11 mouse cellular contexts compared by ENCODE assay signal in the genomic region with DNA sequence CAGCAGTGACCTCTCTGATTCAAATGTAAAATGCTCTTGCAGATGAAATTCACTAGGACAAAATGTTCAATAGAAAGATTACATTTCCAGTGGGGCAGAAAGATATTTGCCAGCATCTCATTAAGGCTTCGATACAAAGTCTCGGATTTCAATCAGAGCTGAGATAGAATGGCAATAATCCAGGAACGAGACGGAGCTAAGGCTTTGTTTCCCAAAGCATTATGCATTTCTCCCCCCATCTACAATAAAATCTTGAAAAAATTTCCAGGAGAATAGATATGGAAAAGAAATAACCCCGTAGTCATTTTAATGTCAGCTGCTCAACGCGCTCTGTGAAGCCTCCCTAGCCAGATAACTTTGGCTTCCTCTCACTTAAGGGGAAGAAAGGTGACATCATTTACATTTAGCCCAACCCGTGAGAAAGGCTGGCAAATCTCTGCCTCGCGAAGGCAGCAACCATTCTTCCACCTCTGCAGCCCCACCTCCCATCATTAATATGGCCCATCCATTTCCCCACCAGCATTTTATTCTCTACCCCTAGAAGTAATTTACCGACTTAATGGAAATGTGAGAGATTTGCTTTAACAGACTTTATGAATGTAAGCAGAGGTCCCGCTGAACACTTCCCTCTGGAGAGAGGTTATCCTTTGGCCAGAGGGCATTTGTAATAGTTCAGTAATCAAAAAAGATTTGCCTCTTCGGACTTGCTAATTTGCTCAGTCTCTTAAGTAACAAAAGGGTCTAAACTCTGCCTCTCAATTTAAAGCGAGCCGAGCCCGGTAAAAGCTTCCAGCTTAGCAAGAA. TPM values are rescaled to one million over a fixed set of nuclear protein-coding genes. Genes with fewer than 3 reads are reported as not detected.
DNase-seq lines count a peak whose midpoint lies in the region; ATAC-seq and TF ChIP-seq lines count a peak whose summit lies in the region.
"Had no signal": no experiment of that assay in that cellular context is flagged by ENCODE, and none has a peak within 500 bp of the region (broad histone marks: within the 10 kb centered on the region; RNA-seq: fewer than 3 reads in every experiment).

No protein-coding gene starts in this region.

- H3K4me2 ChIP-seq in heart, embryonic 16.5 days (ENCODE audit: low read depth, low read length) = peak overlapping the region; percentile 38
- H3K4me2 ChIP-seq in forebrain, embryonic 13.5 days = peak overlapping the region; percentile 59
- peak overlapping the region; percentile 50 for H3K4me2 ChIP-seq in midbrain, embryonic 12.5 days (replicated peaks)

- no peak overlapping the region for H3K27ac ChIP-seq in heart, embryonic 16.5 days (ENCODE audit: low read length)
- H3K27ac ChIP-seq in forebrain, embryonic 13.5 days = peak overlapping the region; percentile 53
- peak overlapping the region; percentile 52; the same call in 1 of the 2 replicates for H3K27ac ChIP-seq in midbrain, embryonic 12.5 days (replicated peaks)
- no peak overlapping the region for H3K27ac ChIP-seq in cerebellum, adult 2 months (ENCODE audit: insufficient read depth, low read length)
- H3K27ac ChIP-seq: macrophage had no signal

- DNase-seq in heart, postnatal 4 days = no peak
- peak; percentile 21 for DNase-seq in R1 (ENCODE audit: low read depth, low spot score)
- DNase-seq in cerebellum, adult 2 months = no peak
- no peak for DNase-seq in cerebellum, adult 9-10 months
- DNase-seq in cerebellum, postnatal 36 days = no peak
- DNase-seq: cerebellum, adult 8-10 months had no signal

- H3K36me3 ChIP-seq in heart, embryonic 16.5 days (ENCODE audit: control insufficient read depth, insufficient read depth) = no peaks in the 10 kb centered on the region
- no peaks in the 10 kb centered on the region for H3K36me3 ChIP-seq in forebrain, embryonic 13.5 days (ENCODE audit: poor library complexity, severe bottlenecking)
- no peaks in the 10 kb centered on the region for H3K36me3 ChIP-seq in midbrain, embryonic 12.5 days

- no peak for ATAC-seq in heart, embryonic 16.5 days (replicated peaks; ENCODE audit: extremely low read depth, insufficient read depth, low FRiP score)
- peak; percentile 59; the same call in 1 of the 2 replicates for ATAC-seq in forebrain, embryonic 13.5 days
- no peak for ATAC-seq in midbrain, embryonic 12.5 days (ENCODE audit: low FRiP score, low read depth)

- no peak overlapping the region for H3K4me3 ChIP-seq in heart, embryonic 16.5 days (ENCODE audit: low read length)
- H3K4me3 ChIP-seq in forebrain, embryonic 13.5 days = peak overlapping the region; percentile 22
- peak overlapping the region; percentile 18 for H3K4me3 ChIP-seq in midbrain, embryonic 12.5 days
- H3K4me3 ChIP-seq in cerebellum, adult 2 months (replicated peaks; ENCODE audit: insufficient read depth, low read depth, low read length) = no peak overlapping the region

- peaks cover 7% of the 10 kb centered on the region; the same call in 1 of the 2 replicates for H3K4me1 ChIP-seq in heart, embryonic 16.5 days (ENCODE audit: control insufficient read depth, insufficient read depth, low read length)
- H3K4me1 ChIP-seq in forebrain, embryonic 13.5 days = peaks cover 33% of the 10 kb centered on the region
- peaks cover 30% of the 10 kb centered on the region for H3K4me1 ChIP-seq in midbrain, embryonic 12.5 days
- H3K4me1 ChIP-seq in cerebellum, adult 2 months (ENCODE audit: control insufficient read depth, insufficient read depth, low read length) = no peaks in the 10 kb centered on the region

- H3K27me3 ChIP-seq in heart, embryonic 16.5 days (ENCODE audit: control insufficient read depth, insufficient read depth, low read length) = no peaks in the 10 kb centered on the region
- H3K27me3 ChIP-seq in forebrain, embryonic 13.5 days = no peaks in the 10 kb centered on the region
- 0 out of 2 replicates have a peak, but pooled peaks cover 3% of the 10 kb centered on the region for H3K27me3 ChIP-seq in midbrain, embryonic 12.5 days
- peaks cover 2% of the 10 kb centered on the region; the same call in 1 of the 2 replicates for H3K27me3 ChIP-seq in cerebellum, adult 2 months (ENCODE audit: control insufficient read depth, insufficient read depth, low read length)
- H3K27me3 ChIP-seq: CH12.LX had no signal

- 24% methylated on average over 16 of the region's 16 CpGs for WGBS in heart, embryonic 16.5 days
- 4% methylated on average over 16 of the region's 16 CpGs for WGBS in forebrain, embryonic 13.5 days
- 13% methylated on average over 16 of the region's 16 CpGs for WGBS in midbrain, embryonic 12.5 days
- WGBS in cerebellum, adult 2 months = 22% methylated on average over 16 of the region's 16 CpGs

- no peaks in the 10 kb centered on the region for H3K9me3 ChIP-seq in heart, embryonic 16.5 days (replicated peaks; ENCODE audit: control insufficient read depth, low read length)
- 0 out of 2 replicates have a peak, but pooled peaks cover 3% of the 10 kb centered on the region for H3K9me3 ChIP-seq in forebrain, embryonic 13.5 days (replicated peaks)
- H3K9me3 ChIP-seq in midbrain, embryonic 12.5 days = no peaks in the 10 kb centered on the region

- TF ChIP-seq CTCF in cerebellum, adult 2 months (IDR thresholded peaks at IDR 0.05; ENCODE audit: borderline replicate concordance, insufficient read depth, low read depth, low read length) = no peak

- TF ChIP-seq POLR2A in cerebellum, adult 2 months (IDR thresholded peaks at IDR 0.05; ENCODE audit: borderline replicate concordance, insufficient read depth, low read length) = no peak

- no peak overlapping the region for H3K9ac ChIP-seq in heart, embryonic 16.5 days (ENCODE audit: low read length)
- H3K9ac ChIP-seq in forebrain, embryonic 13.5 days = peak overlapping the region; percentile 45
- peak overlapping the region; percentile 39 for H3K9ac ChIP-seq in midbrain, embryonic 12.5 days (replicated peaks)

RNA-seq across cellular contexts. Expression of gene Dync1i2, which starts 19.9 kb away (rescaled TPM):
- 55.6 and 64.1 TPM in 2 replicates for polyA plus RNA-seq in heart, embryonic 16.5 days (2015; fragmentation: Nextera tagmentation; extraction: Ambion mirVana)
- 10 to 100 TPM; 96.0 to 99.1 TPM for total RNA-seq in heart, postnatal 4 days (2021)
- polyA plus RNA-seq in forebrain, embryonic 13.5 days (2015; fragmentation: Nextera tagmentation; extraction: Ambion mirVana) = 177 and 182 TPM in 2 replicates
- 159 and 166 TPM in 2 replicates for polyA plus RNA-seq in midbrain, embryonic 12.5 days (2016; fragmentation: Nextera tagmentation; extraction: Ambion mirVana)
- polyA plus RNA-seq in cerebellum, adult 2 months (2012; rRNA removed) = 129 and 130 TPM in 2 replicates

Comparison
In these comparisons a context has a peak if more than half of its experiments do, and no peak if none do; other contexts are left out.
1. H3K27ac ChIP-seq: peak in forebrain, embryonic 13.5 days (single experiment) and midbrain, embryonic 12.5 days (single experiment); none in heart, embryonic 16.5 days (single experiment) and cerebellum, adult 2 months (single experiment).
2. H3K4me3 ChIP-seq: peak in forebrain, embryonic 13.5 days (single experiment) and midbrain, embryonic 12.5 days (single experiment); none in heart, embryonic 16.5 days (single experiment) and cerebellum, adult 2 months (single experiment).
3. Peak in every context shown above with its lines, with median percentiles within 50 percentile points of each other: H3K4me2 ChIP-seq.